Mouse (Mus musculus): ENCODE results near the gene Mfge8.

GRCm38 (mm10) chr7:79171782-79172181 is 22.9 kb upstream of the Mfge8 start:
- TF ChIP-seq CTCF (IDR thresholded peaks at IDR 0.05; ENCODE audit: extremely low read depth, insufficient read depth, low read length) (no peak), POLR2A (IDR thresholded peaks at IDR 0.05; ENCODE audit: extremely low read depth, insufficient read depth, low read length) (no peak)

Measured in cortical plate, adult 2 months (tissue).